Mouse (Mus musculus) bone marrow macrophage, adult 2 months (primary cell): ENCODE measurements around the gene Pcbp3.

ENCODE experiments used
- CTCF ChIP-seq: IDR thresholded peaks from 2 replicates; pipeline ENCODE4 v1.5.1; 2012; ENCODE audit warnings: low read depth, mild to moderate bottlenecking, low read length, moderate library complexity
- POLR2A ChIP-seq: IDR thresholded peaks from 2 replicates; pipeline ENCODE4 v1.6.1; 2012; ENCODE audit warnings: mild to moderate bottlenecking, low read depth, low read length, borderline replicate concordance

- TF ChIP-seq CTCF (no peak), POLR2A (no peak)
These were observed 37.2 kb downstream of the Pcbp3 start for GRCm38 (mm10) chr10:76924441-76924840.
